Mouse (Mus musculus) CD4-positive, CD25-positive, alpha-beta regulatory T cell, adult 2 months (primary cell): ENCODE measurements around the gene Sucla2.
"Not testable (repeated sequence)": the region's sequence is repeated elsewhere in the genome, so short reads cannot be mapped to it uniquely, and the experiment has no call there.

ENCODE experiments used
- DNase-seq: peaks from one replicate; pipeline ENCODE4 v3.0.0-alpha.2; 2012; ENCODE audit warnings: low read depth, low spot score

Sucla2 gene

GRCm38 (mm10) chr14:73509765-73510423, 15.2 kb upstream of the Sucla2 start, which contains the start of gene Med4:
Med4 (plus strand) TSS chr14:73510025.
- peak; percentile 95 for DNase-seq

DNA sequence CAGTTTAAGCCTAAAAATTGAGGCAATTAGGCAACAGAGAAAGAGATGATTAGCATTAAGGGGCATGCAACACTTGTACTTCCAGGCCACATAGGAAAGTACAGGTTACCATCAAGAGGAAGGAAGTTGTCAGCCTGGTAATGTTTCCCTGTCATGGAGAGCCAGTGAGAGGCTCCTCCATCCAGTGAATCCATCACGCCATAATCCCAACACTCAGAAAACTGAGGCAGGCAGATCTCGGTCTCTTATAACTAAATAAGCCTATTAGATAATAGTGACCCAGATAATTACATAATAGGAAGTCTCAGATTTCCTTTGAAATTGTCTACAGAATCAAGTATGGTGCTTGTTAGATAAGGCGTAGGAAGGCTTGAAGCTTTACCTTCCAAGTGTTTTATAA, 983 bp upstream of the Sucla2 start:
- no peak for DNase-seq

DNA sequence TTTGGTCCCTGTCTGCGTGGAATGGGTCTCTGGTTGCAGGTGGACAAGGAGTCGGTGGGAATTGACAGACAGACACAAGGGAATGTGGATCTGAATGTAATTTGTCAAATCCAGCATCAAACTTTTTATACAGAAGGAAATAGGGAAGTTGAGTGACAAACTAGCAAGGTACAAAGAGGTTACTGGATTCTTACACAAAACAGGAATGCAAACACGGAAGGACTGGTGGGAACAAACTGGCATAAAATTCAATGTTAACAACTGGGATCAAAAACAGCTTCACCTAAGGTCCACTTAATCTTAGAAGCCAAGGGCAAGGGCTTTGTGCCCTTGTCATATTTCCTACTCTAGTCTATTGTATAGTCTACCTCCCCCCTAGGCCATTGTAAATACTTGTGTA, 3.5 kb downstream of the Sucla2 start:
- not testable (repeated sequence) for DNase-seq

- no peak for DNase-seq
These were observed 8.8 kb downstream of the Sucla2 start for GRCm38 (mm10) chr14:73533755-73534465.

DNA sequence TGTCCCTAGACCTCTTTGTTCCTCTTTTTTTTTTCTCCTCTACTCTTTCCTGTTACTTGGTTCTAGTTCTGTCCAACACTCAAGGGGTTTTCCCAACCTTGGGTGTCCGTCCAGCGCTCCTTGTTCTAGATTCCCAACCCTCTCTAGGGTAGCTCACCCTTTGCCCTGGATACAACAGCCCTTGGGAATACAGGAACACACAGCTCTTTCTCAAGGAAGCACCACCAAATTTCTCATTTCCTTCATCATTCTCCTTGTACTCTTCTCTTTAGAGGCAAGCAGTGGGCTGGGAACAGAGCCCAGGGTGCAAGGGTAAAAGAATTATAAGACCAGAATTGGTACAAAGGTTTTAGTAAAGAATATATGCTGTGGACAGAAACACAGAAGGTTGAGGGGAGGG, 10.5 kb downstream of the Sucla2 start:
- DNase-seq: no peak

DNA sequence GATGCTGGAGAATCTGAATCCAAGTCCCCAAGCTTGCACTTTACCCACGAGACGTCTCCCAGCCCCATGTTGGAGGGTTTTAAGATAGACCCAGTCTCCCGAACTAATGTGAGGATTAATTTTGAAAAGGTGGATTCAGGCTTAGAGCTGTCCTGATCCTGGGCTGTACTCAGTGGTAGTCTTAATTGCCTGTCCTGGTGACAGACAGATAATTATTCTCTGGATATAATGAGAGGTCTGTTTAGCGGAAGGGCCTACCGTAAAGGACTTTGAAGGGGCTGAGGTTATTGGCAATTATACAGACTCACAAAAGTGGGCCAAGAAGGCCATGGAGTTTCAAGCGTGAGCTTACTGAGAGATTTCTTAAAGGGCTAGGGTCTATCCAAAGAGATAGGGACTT, 18.7 kb downstream of the Sucla2 start:
- no peak for DNase-seq

- no peak for DNase-seq
These were observed 21.9 kb downstream of the Sucla2 start for GRCm38 (mm10) chr14:73547034-73547433.

DNA sequence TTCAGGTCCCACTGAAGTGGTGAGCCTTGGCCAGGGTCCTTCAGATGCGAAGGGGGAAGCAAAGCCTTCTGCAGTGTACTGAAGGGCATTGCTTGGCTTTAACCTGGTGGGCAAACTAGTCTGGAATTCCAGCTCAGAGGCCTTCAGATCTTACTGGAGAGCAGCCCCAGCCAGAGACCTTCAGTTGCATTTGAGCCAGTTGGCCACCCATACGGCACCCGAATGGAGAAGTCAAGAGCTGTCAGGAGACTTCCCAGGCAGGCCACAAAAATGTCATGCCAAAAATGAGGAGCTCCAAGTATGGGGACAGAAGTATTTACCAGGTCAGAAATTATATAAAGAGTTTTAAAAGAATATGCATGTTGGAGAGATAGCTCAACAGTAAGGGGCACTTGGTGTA, 22.9 kb downstream of the Sucla2 start, which contains the start of gene Nudt15:
Nudt15 (minus strand) TSS at position 192 of the 400 bp plus-strand sequence.
- no peak for DNase-seq

- DNase-seq: no peak
These were observed 25.2 kb downstream of the Sucla2 start for GRCm38 (mm10) chr14:73550291-73550690.

DNA sequence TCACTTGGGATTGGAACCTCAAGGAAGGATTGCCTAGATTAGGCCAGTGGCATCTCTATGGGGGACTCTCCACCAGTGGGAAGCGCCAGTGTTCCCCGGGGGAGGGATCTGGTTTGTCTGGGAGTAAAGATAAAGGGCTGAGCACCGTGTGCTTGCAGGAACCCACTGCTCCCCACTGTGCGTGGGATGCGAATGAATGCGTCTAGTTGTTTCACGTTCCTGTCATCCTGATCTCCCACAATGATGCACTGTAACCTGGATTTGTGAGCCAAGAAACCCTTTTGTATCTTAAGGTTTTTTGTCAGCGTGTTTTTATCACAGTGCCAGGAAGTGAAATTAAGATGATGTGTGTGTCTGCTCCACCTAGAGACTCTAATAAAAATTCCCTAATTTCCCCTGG, 25.6 kb downstream of the Sucla2 start:
- no peak for DNase-seq

DNA sequence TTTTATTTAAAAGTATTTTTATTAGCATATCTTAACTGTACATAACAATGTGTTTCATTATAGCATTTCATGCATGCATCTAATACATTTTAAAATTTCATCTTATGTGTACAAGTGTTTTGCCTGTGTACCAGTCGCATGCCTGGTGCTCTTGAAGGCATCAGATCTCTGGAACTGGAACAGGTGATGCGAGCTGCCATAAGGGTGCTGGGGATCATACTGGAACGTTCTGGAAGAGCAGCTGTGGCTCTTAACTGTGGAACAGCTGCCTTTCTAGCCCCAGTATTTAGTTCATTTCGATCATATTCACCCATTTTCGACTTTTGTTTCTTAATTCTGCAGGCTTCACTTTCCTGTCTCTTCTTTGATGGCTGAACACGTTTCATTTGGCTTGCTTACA, 26.0 kb downstream of the Sucla2 start:
- DNase-seq: no peak

DNA sequence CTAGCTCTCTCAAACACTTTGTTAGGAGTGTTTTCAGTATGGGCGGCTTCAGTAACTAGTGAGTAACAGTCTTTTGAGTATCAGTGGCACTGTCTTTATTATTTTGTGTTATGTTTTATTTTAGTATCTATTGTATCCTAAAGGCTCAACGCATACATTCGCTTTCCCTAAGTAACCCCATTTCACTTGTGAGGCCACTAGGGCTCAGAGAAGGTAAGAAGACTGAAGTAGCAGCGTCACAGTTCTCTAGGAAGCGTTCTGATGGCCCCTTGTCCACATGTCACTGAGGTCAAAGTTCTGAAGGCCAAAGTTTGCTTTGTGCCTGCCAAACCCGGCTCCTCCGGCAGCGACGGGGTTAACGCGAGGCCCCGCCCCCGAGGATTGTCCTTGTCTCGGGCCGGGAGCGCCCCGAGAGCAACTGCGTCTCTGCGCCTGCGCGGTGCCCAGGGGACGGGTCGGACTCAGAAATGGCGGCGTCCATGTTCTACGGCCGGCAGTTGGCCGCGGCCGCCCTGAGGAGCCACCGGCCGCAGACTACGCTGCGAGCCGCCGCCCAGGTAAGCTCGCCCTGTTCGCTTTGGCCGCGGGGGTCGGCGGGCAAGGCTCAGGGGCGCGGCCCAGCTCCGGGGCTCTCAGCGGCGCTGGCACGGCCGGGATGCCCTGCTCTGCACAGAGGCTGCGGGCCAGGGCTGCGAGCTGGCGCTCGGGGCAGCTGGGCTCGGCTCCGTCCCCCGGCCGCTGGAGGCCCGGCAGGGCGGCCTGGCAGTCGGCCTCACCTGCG, 27.4 kb downstream of the Sucla2 start:
- DNase-seq: peak; percentile 95

GRCm38 (mm10) chr14:73553122-73553696, 28.1 kb downstream of the Sucla2 start:
- peak; percentile 9 for DNase-seq

DNA sequence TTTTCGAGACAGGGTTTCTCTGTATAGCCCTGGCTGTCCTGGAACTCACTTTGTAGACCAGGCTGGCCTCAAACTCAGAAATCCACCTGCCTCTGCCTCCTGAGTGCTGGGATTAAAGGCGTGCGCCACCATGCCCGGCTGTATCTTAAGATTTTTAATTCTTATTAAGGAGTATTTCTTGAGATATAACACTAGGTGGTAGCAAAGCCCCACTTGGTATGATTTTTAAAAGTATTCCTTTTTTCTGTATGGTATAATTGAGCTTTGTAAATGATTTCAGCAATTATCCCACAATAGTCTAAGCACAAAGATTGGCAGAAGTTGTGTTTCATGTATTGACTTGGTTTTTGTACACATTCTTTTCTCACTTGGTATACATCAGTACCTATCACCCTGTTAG, 44.7 kb downstream of the Sucla2 start:
- DNase-seq: not testable (repeated sequence)

GRCm38 (mm10) chr14:73571143-73571542, 46.0 kb downstream of the Sucla2 start:
- no peak for DNase-seq

DNA sequence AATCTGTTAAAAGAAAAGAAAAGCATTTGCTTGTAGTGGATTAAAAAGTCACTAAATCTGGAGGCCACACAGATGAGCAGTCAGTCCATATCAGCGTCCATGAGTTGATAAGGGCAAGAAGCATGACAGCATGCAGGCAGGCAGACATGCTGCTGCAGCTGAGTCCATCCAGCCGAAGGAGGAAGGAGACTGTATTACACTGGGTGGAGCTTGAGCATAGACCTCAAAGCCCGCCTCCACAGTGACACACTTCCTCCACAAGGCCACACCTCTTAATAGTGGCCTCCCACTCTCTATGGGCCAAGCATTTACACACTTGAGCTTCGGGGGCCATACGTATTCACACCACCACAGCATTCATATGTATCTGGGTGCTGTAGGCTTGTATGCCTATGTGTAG, 48.9 kb downstream of the Sucla2 start:
- DNase-seq: no peak

DNA sequence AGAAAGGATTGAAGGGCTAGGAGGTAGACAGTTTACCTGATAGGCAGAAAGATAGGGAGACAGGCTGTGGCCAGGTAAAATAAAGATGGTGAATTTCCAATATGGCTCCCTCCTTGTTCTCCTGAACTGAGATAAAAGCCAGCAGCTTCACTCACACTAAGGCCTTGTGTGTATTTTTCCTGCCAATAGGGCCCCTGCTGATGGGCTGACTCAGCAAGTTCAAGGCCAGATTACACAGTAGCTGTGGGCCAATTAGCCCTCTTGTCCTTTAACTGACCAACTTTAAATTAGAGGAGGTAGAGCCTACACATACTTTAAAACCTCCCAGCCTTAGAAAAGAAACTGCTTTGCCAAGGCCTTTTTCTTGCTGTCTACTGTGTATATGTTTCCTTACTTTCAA, 51.2 kb downstream of the Sucla2 start:
- DNase-seq: no peak

GRCm38 (mm10) chr14:73588080-73588479, 63.0 kb downstream of the Sucla2 start:
- peak; percentile 27 for DNase-seq

GRCm38 (mm10) chr14:73592166-73592565, 67.0 kb downstream of the Sucla2 start:
- DNase-seq: no peak

- no peak for DNase-seq
These were observed 74.6 kb downstream of the Sucla2 start for GRCm38 (mm10) chr14:73599720-73600119.

- no peak for DNase-seq
These were observed 82.6 kb downstream of the Sucla2 start for GRCm38 (mm10) chr14:73607732-73608131.
